Mouse (Mus musculus) kidney, adult 2 months (tissue): ENCODE results near the gene Rpl26. TPM values are rescaled to one million over a fixed set of nuclear protein-coding genes. Genes with fewer than 3 reads are reported as not detected.

ENCODE experiments used
- DNase-seq: peaks from one replicate; pipeline ENCODE4 v3.0.0; 2021
- H3K27ac ChIP-seq: fragments of 200-500 bp; 2 replicates; pipeline ENCODE4 v1.5.1; 2012; ENCODE audit warnings: low read depth, low read length, control low read depth, inconsistent platforms; ENCODE audit not compliant: insufficient read depth
- H3K27me3 ChIP-seq: fragments of 200-500 bp; replicated peaks from 2 replicates; pipeline ENCODE4 v1.6.1; 2012; ENCODE audit warnings: mild to moderate bottlenecking, moderate library complexity, low read length, inconsistent platforms; ENCODE audit not compliant: control insufficient read depth, insufficient read depth
- H3K36me3 ChIP-seq: fragments of 200-500 bp; 2 replicates; pipeline ENCODE4 v1.6.1; 2012; ENCODE audit warnings: mild to moderate bottlenecking, moderate library complexity, low read length, inconsistent platforms; ENCODE audit not compliant: control insufficient read depth, insufficient read depth
- H3K4me1 ChIP-seq: fragments of 200-500 bp; 2 replicates; pipeline ENCODE4 v1.6.1; 2011; ENCODE audit warnings: low read length; ENCODE audit not compliant: control insufficient read depth, insufficient read depth
- H3K4me3 ChIP-seq: fragments of 200-500 bp; 2 replicates; pipeline ENCODE4 v1.5.1; 2011; ENCODE audit warnings: mild to moderate bottlenecking, low read depth, low read length, control low read depth; ENCODE audit not compliant: insufficient read depth
- CTCF ChIP-seq: fragments of 200-500 bp; conservative IDR thresholded peaks from 2 replicates; pipeline ENCODE4 v1.5.1; 2011; ENCODE audit warnings: low read depth, mild to moderate bottlenecking, control low read depth, low read length, moderate library complexity, mixed read lengths; ENCODE audit not compliant: insufficient read depth, insufficient read length
- POLR2A ChIP-seq: fragments of 200-500 bp; IDR thresholded peaks from one replicate; pipeline ENCODE4 v1.6.1; 2011; ENCODE audit warnings: low read depth, low read length, control low read depth
- WGBS: fragments of 180-500 bp; shearing (Covaris S2); methylation state at CpG from one replicate; pipeline ENCODE4 v1.1.7; 2018; 5-methylcytosine and 5-hydroxymethylcytosine counted together
- polyA plus RNA-seq: library from polyadenylated mRNA; depleted of rRNA; stranded (reverse); fragments of >200 nt; gene quantifications from 2 replicates; pipeline ENCODE4 v1.2.3, GENCODE M21; 2012; rRNA removed

Gene Rpl26
- polyA plus RNA-seq, 1 experiment: 1,128 TPM

DNA sequence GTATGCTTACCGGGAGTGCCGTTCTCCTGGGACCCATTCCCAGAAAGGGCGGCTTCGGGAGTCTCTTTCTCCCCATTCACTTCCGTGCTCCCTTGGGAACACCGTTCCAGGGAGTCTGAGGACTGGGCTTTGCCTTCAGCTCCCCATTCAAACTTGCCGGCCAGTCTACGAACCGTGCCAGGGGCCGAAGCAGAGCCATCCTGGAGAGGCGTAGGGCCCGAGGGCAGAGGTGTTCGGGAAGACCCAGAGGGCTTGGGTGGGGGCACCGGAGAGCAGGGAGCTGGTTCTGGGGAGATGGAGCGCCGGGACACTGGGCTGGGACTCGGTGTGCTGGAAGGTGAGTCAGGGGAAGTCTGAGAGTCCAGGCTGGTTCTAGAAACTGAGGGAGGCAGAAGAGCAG, 53.0 kb downstream of the Rpl26 start:
- H3K4me1 ChIP-seq: no peaks in the 10 kb centered on the region
- H3K27ac ChIP-seq: no peak overlapping the region
- no peak for DNase-seq
- 7% methylated on average over 17 of the region's 17 CpGs for WGBS
- H3K36me3 ChIP-seq: no peaks in the 10 kb centered on the region
- H3K4me3 ChIP-seq: peak overlapping the region; percentile 33
- H3K27me3 ChIP-seq: no peaks in the 10 kb centered on the region
- no peak for TF ChIP-seq CTCF
- no peak for TF ChIP-seq POLR2A

DNA sequence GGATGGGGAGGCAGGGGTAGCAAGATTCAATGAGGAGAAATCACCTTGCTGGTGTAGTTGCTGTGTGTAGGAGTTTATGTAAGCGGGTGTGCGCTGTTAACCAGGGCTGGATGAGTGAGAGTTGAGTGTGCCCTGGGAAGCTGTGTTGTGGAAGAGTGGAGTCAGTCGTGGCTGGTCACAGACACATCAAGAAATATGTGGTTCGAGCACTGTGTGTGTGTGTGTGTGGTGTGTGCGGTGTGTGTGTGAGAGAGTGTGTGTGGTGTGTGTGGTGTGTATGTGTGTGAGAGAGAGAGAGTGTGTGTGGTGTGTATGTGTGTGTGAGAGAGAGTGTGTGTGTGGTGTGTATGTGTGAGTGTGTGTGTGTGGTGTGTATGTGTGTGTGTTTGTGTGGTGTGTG, 54.1 kb downstream of the Rpl26 start:
- Histone ChIP-seq H3K4me1 (no peaks in the 10 kb centered on the region), H3K27ac (peak overlapping the region; percentile 71), H3K36me3 (no peaks in the 10 kb centered on the region), H3K4me3 (peak overlapping the region; percentile 46), H3K27me3 (no peaks in the 10 kb centered on the region)
- no peak for DNase-seq
- WGBS: 56% methylated on average over 5 of the region's 5 CpGs
- TF ChIP-seq CTCF (no peak), POLR2A (no peak)

DNA sequence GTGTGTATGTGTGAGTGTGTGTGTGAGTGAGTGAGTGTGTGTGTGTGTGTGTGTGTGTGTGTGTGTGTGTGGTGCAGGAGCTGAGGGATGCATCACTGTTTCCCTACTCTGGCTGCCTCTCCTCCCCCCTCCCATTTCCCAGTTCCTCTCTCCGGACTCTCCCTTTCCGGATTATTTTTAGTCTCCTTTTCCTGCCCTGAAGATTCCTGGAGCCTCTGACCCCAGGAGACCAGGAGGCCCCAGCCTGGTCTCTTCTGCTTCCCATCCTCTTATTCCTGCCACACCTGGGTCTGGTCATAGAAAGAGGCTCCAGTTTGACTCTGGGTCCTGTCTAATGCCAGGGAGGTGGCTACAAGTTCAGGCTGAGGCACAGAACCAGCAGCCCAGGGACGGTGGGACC, 54.7 kb downstream of the Rpl26 start:
- peak overlapping the region; percentile 76 for H3K4me3 ChIP-seq
- DNase-seq: peak; percentile 79
- no peaks in the 10 kb centered on the region for H3K4me1 ChIP-seq
- 35% methylated on average over 3 of the region's 3 CpGs for WGBS
- peak overlapping the region; percentile 71 for H3K27ac ChIP-seq
- no peaks in the 10 kb centered on the region for H3K27me3 ChIP-seq
- TF ChIP-seq POLR2A (no peak), CTCF (no peak)
- no peaks in the 10 kb centered on the region for H3K36me3 ChIP-seq

Other genes starting within 250 kb of the Rpl26 start
- 32.4 and 33.7 TPM in 2 replicates for gene Myh10, start 210.0 kb upstream of the Rpl26 start, polyA plus RNA-seq
- gene Ndel1, start 29.7 kb upstream of the Rpl26 start, polyA plus RNA-seq: 88.9 and 104 TPM in 2 replicates
- 0.07 and 0.13 TPM in 2 replicates for gene Rnf222, start 13.0 kb upstream of the Rpl26 start, polyA plus RNA-seq
- 0.33 and 0.46 TPM in 2 replicates for gene Odf4, start 25.5 kb downstream of the Rpl26 start, polyA plus RNA-seq
- gene Arhgef15, start 55.9 kb downstream of the Rpl26 start, polyA plus RNA-seq: 38.2 and 44.7 TPM in 2 replicates
- gene Slc25a35, start 66.5 kb downstream of the Rpl26 start, polyA plus RNA-seq: 38.9 and 46.2 TPM in 2 replicates
- gene Rangrf, start 73.6 kb downstream of the Rpl26 start, polyA plus RNA-seq: 43.0 and 43.9 TPM in 2 replicates
- gene Pfas, start 106.9 kb downstream of the Rpl26 start, polyA plus RNA-seq: 17.2 and 18.4 TPM in 2 replicates
- 30.1 and 31.4 TPM in 2 replicates for gene Ctc1, start 114.3 kb downstream of the Rpl26 start, polyA plus RNA-seq
- gene Aurkb, start 144.1 kb downstream of the Rpl26 start, polyA plus RNA-seq: 1.7 TPM in 2 replicates
- gene Borcs6, start 158.1 kb downstream of the Rpl26 start, polyA plus RNA-seq: 14.8 and 15.6 TPM in 2 replicates
- 41.7 and 48.0 TPM in 2 replicates for gene Tmem107, start 169.2 kb downstream of the Rpl26 start, polyA plus RNA-seq
- gene Vamp2, start 186.9 kb downstream of the Rpl26 start, polyA plus RNA-seq: 102 and 106 TPM in 2 replicates
- gene Per1, start 193.6 kb downstream of the Rpl26 start, polyA plus RNA-seq: 13.5 and 14.7 TPM in 2 replicates
- gene Hes7, start 218.8 kb downstream of the Rpl26 start, polyA plus RNA-seq: 0.18 and 0.19 TPM in 2 replicates
- 0.74 and 0.79 TPM in 2 replicates for gene 9130213A22Rik, start 221.0 kb downstream of the Rpl26 start, polyA plus RNA-seq
- gene Aloxe3, start 224.3 kb downstream of the Rpl26 start, polyA plus RNA-seq: 0.39 and 0.48 TPM in 2 replicates